Mouse (Mus musculus) embryonic facial prominence, embryonic 10.5 days (tissue): Measurements from ENCODE around the gene Dbndd2. TPM values are rescaled to one million over a fixed set of nuclear protein-coding genes. Genes with fewer than 3 reads are reported as not detected.

ENCODE experiments used
- DNase-seq: peaks from one replicate; pipeline ENCODE4 v3.0.0-alpha.2; 2017; ENCODE audit warnings: low spot score
- H3K27ac ChIP-seq: fragments of 300-500 bp; sonication (generic); replicated peaks from 2 replicates; pipeline ENCODE4 v1.5.1; 2016; ENCODE audit warnings: mild to moderate bottlenecking
- H3K27me3 ChIP-seq: fragments of 300-500 bp; sonication (generic); replicated peaks from 2 replicates; pipeline ENCODE4 v1.6.1; 2016; ENCODE audit warnings: low read depth, mild to moderate bottlenecking; ENCODE audit not compliant: poor library complexity, severe bottlenecking
- H3K36me3 ChIP-seq: fragments of 300-500 bp; sonication (generic); replicated peaks from 2 replicates; pipeline ENCODE4 v1.6.1; 2016; ENCODE audit warnings: mild to moderate bottlenecking, moderate library complexity
- H3K4me1 ChIP-seq: fragments of 300-500 bp; sonication (generic); 2 replicates; pipeline ENCODE4 v1.6.1; 2016
- H3K4me3 ChIP-seq: fragments of 300-500 bp; sonication (generic); 2 replicates; pipeline ENCODE4 v1.5.1; 2016; ENCODE audit warnings: mild to moderate bottlenecking, moderate library complexity
- H3K9me3 ChIP-seq: fragments of 300-500 bp; sonication (generic); 2 replicates; pipeline ENCODE4 v1.6.1; 2016; ENCODE audit warnings: mild to moderate bottlenecking
- WGBS: fragments of 180-500 bp; shearing (Covaris S2); methylation state at CpG from one replicate; pipeline ENCODE4 v1.1.7; 2016; 5-methylcytosine and 5-hydroxymethylcytosine counted together
- polyA plus RNA-seq: library from polyadenylated mRNA; unstranded; fragments of >200 nt; fragmentation: Nextera tagmentation; extraction: Ambion mirVana; gene quantifications from 2 replicates; pipeline ENCODE4 v1.2.1, GENCODE M21; 2016

Gene Dbndd2
- polyA plus RNA-seq = 1.8 TPM in 2 replicates

- DNase-seq = peak; percentile 17
- H3K4me3 ChIP-seq = peak within 1 kb of the TSS; percentile 76
- no peaks in the 10 kb centered on the region for H3K9me3 ChIP-seq
- H3K27me3 ChIP-seq = peaks cover 77% of the 10 kb centered on the region
- whole genome bisulfite sequencing = 2% methylated on average over 26 of the region's 26 CpGs
- peaks cover 20% of the 10 kb centered on the region for H3K4me1 ChIP-seq
- peaks cover 6% of the 10 kb centered on the region; the same call in 1 of the 2 replicates for H3K36me3 ChIP-seq
- peak within 1 kb of the TSS; percentile 75 for H3K27ac ChIP-seq
These were observed at the start of gene Dbndd2 for GRCm38 (mm10) chr2:164485681-164486257. Gene Dbndd2, plus strand, starts transcription at chr2:164486106.

GRCm38 (mm10) chr2:164436215-164436913 lies 49.5 kb upstream of the Dbndd2 start:
- DNase-seq = peak; percentile 52

GRCm38 (mm10) chr2:164436961-164437360 lies 48.9 kb upstream of the Dbndd2 start:
- DNase-seq = no peak
- H3K4me1 ChIP-seq = peaks cover 85% of the 10 kb centered on the region
- peaks cover 34% of the 10 kb centered on the region for H3K27me3 ChIP-seq
- H3K4me3 ChIP-seq = peak overlapping the region; percentile 29; the same call in 1 of the 2 replicates
- peak overlapping the region; percentile 73 for H3K27ac ChIP-seq
- 32% methylated on average over 3 of the region's 3 CpGs for WGBS
- H3K9me3 ChIP-seq = no peaks in the 10 kb centered on the region
- H3K36me3 ChIP-seq = no peaks in the 10 kb centered on the region

More at GRCm38 (mm10) chr2:164436215-164436913, 49.5 kb upstream of the Dbndd2 start:
- Histone ChIP-seq H3K27me3 (peaks cover 29% of the 10 kb centered on the region), H3K9me3 (no peaks in the 10 kb centered on the region), H3K27ac (peak overlapping the region; percentile 73), H3K4me3 (peak overlapping the region; percentile 29), H3K36me3 (no peaks in the 10 kb centered on the region), H3K4me1 (peaks cover 85% of the 10 kb centered on the region)
- WGBS = 14% methylated on average over 8 of the region's 8 CpGs

- H3K27me3 ChIP-seq = peaks cover 38% of the 10 kb centered on the region
- no peak overlapping the region for H3K27ac ChIP-seq
- no peaks in the 10 kb centered on the region for H3K9me3 ChIP-seq
- H3K36me3 ChIP-seq = no peaks in the 10 kb centered on the region
- peaks cover 85% of the 10 kb centered on the region for H3K4me1 ChIP-seq
- no peak overlapping the region for H3K4me3 ChIP-seq
- WGBS = 73% methylated on average over 6 of the region's 6 CpGs
- DNase-seq = no peak
These were observed 48.2 kb upstream of the Dbndd2 start for GRCm38 (mm10) chr2:164437710-164438109.

GRCm38 (mm10) chr2:164438257-164438656 lies 47.6 kb upstream of the Dbndd2 start:
- H3K4me3 ChIP-seq = no peak overlapping the region
- H3K27ac ChIP-seq = no peak overlapping the region
- no peak for DNase-seq
- WGBS = 69% methylated on average over 8 of the region's 8 CpGs
- no peaks in the 10 kb centered on the region for H3K36me3 ChIP-seq
- peaks cover 33% of the 10 kb centered on the region for H3K27me3 ChIP-seq
- no peaks in the 10 kb centered on the region for H3K9me3 ChIP-seq
- peaks cover 85% of the 10 kb centered on the region for H3K4me1 ChIP-seq

- DNase-seq = no peak
- Histone ChIP-seq H3K27me3 (peaks cover 36% of the 10 kb centered on the region), H3K27ac (no peak overlapping the region), H3K4me3 (no peak overlapping the region), H3K36me3 (no peaks in the 10 kb centered on the region), H3K4me1 (peaks cover 86% of the 10 kb centered on the region), H3K9me3 (no peaks in the 10 kb centered on the region)
- WGBS = 64% methylated on average over 3 of the region's 3 CpGs
These were observed 46.9 kb upstream of the Dbndd2 start for GRCm38 (mm10) chr2:164439001-164439421.

GRCm38 (mm10) chr2:164440314-164440713 lies 45.6 kb upstream of the Dbndd2 start:
- Histone ChIP-seq H3K27ac (no peak overlapping the region), H3K36me3 (no peaks in the 10 kb centered on the region), H3K4me1 (peaks cover 73% of the 10 kb centered on the region), H3K9me3 (no peaks in the 10 kb centered on the region), H3K4me3 (no peak overlapping the region), H3K27me3 (peaks cover 34% of the 10 kb centered on the region)
- WGBS = 70% methylated on average over 5 of the region's 5 CpGs
- no peak for DNase-seq

- no peaks in the 10 kb centered on the region for H3K9me3 ChIP-seq
- WGBS = 25% methylated on average over 8 of the region's 8 CpGs
- DNase-seq = no peak
- peak overlapping the region; percentile 75 for H3K4me3 ChIP-seq
- H3K27ac ChIP-seq = no peak overlapping the region
- no peaks in the 10 kb centered on the region for H3K36me3 ChIP-seq
- H3K27me3 ChIP-seq = peaks cover 34% of the 10 kb centered on the region
- H3K4me1 ChIP-seq = peaks cover 64% of the 10 kb centered on the region
These were observed 44.8 kb upstream of the Dbndd2 start for GRCm38 (mm10) chr2:164441155-164441554.

GRCm38 (mm10) chr2:164441731-164442130 lies 44.2 kb upstream of the Dbndd2 start:
- H3K27me3 ChIP-seq = peaks cover 34% of the 10 kb centered on the region
- 28% methylated on average over 7 of the region's 7 CpGs for WGBS
- no peak for DNase-seq
- no peaks in the 10 kb centered on the region for H3K36me3 ChIP-seq
- H3K27ac ChIP-seq = no peak overlapping the region
- no peaks in the 10 kb centered on the region for H3K9me3 ChIP-seq
- H3K4me1 ChIP-seq = peaks cover 58% of the 10 kb centered on the region
- H3K4me3 ChIP-seq = peak overlapping the region; percentile 75

- peak; percentile 54 for DNase-seq
These were observed 43.4 kb upstream of the Dbndd2 start for GRCm38 (mm10) chr2:164442315-164443050.

GRCm38 (mm10) chr2:164443051-164443437 lies 42.9 kb upstream of the Dbndd2 start:
- H3K27ac ChIP-seq = peak overlapping the region; percentile 84
- DNase-seq = peak; percentile 88
- WGBS = under 1% methylated on average over 26 of the region's 26 CpGs
- peak overlapping the region; percentile 75 for H3K4me3 ChIP-seq
- no peaks in the 10 kb centered on the region for H3K36me3 ChIP-seq
- H3K4me1 ChIP-seq = peaks cover 45% of the 10 kb centered on the region
- H3K27me3 ChIP-seq = peaks cover 34% of the 10 kb centered on the region
- no peaks in the 10 kb centered on the region for H3K9me3 ChIP-seq

More at GRCm38 (mm10) chr2:164442315-164443050, 43.4 kb upstream of the Dbndd2 start:
- peaks cover 34% of the 10 kb centered on the region for H3K27me3 ChIP-seq
- H3K9me3 ChIP-seq = no peaks in the 10 kb centered on the region
- H3K27ac ChIP-seq = peak overlapping the region; percentile 84
- 2% methylated on average over 29 of the region's 29 CpGs for WGBS
- H3K4me3 ChIP-seq = peak overlapping the region; percentile 75
- H3K4me1 ChIP-seq = peaks cover 51% of the 10 kb centered on the region
- no peaks in the 10 kb centered on the region for H3K36me3 ChIP-seq

GRCm38 (mm10) chr2:164443460-164444000 lies 42.4 kb upstream of the Dbndd2 start, which contains the start of gene Sdc4:
Gene Sdc4, minus strand, starts transcription at chr2:164443887.
- H3K36me3 ChIP-seq = no peaks in the 10 kb centered on the region
- peaks cover 34% of the 10 kb centered on the region for H3K27me3 ChIP-seq
- H3K9me3 ChIP-seq = no peaks in the 10 kb centered on the region
- no peak for DNase-seq
- 7% methylated on average over 18 of the region's 18 CpGs for WGBS
- H3K4me3 ChIP-seq = peak within 1 kb of the TSS; percentile 75
- peaks cover 40% of the 10 kb centered on the region for H3K4me1 ChIP-seq
- peak within 1 kb of the TSS; percentile 84 for H3K27ac ChIP-seq
